Mouse (Mus musculus) midbrain, embryonic 10.5 days (tissue): ENCODE data around the gene Mrgprd. TPM values are rescaled to one million over a fixed set of nuclear protein-coding genes. Genes with fewer than 3 reads are reported as not detected.

ENCODE experiments used
- DNase-seq: peaks from one replicate; pipeline ENCODE4 v3.0.0-alpha.2; 2017; ENCODE audit warnings: low spot score
- H3K27ac ChIP-seq: fragments of 300-500 bp; sonication (generic); replicated peaks from 2 replicates; pipeline ENCODE4 v1.5.1; 2016; ENCODE audit warnings: mild to moderate bottlenecking
- H3K27me3 ChIP-seq: fragments of 300-500 bp; sonication (generic); 2 replicates; pipeline ENCODE4 v1.6.1; 2016; ENCODE audit warnings: low read depth, mild to moderate bottlenecking; ENCODE audit not compliant: poor library complexity, severe bottlenecking
- H3K36me3 ChIP-seq: fragments of 300-500 bp; sonication (generic); 2 replicates; pipeline ENCODE4 v1.6.1; 2016; ENCODE audit warnings: mild to moderate bottlenecking, moderate library complexity
- H3K4me1 ChIP-seq: fragments of 300-500 bp; sonication (generic); 2 replicates; pipeline ENCODE4 v1.6.1; 2016
- H3K4me3 ChIP-seq: fragments of 300-500 bp; sonication (generic); 2 replicates; pipeline ENCODE4 v1.5.1; 2016; ENCODE audit warnings: mild to moderate bottlenecking, moderate library complexity
- H3K9me3 ChIP-seq: fragments of 300-500 bp; sonication (generic); replicated peaks from 2 replicates; pipeline ENCODE4 v1.6.1; 2016; ENCODE audit warnings: mild to moderate bottlenecking
- WGBS: fragments of 180-500 bp; shearing (Covaris S2); methylation state at CpG from one replicate; pipeline ENCODE4 v1.1.7; 2016; 5-methylcytosine and 5-hydroxymethylcytosine counted together
- polyA plus RNA-seq: library from polyadenylated mRNA; unstranded; fragments of >200 nt; fragmentation: Nextera tagmentation; extraction: Ambion mirVana; gene quantifications from 2 replicates; pipeline ENCODE4 v1.2.1, GENCODE M21; 2016

Gene Mrgprd
- polyA plus RNA-seq, 1 experiment from 2014 or later: not detected

DNA sequence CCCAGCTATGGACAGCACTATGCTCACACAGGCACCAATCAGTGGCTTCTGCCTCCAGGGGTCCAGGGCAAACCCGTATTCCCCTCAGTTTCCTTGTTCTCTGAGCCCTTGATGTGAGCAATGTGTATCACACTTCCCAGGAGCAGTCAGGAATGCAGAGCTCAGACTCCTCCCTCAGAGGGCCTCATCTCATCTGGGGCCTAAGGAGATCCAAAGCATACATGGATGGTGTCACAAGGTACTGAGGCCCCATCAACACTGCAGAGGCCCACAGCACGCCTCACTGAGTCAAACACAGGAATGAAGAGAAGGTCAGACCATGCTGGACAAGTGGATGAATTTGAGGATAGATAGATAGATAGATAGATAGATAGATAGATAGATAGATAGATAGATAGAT, 21.9 kb upstream of the Mrgprd start:
- no peak for DNase-seq
- H3K4me1 ChIP-seq: peaks cover 7% of the 10 kb centered on the region; the same call in 1 of the 2 replicates

DNA sequence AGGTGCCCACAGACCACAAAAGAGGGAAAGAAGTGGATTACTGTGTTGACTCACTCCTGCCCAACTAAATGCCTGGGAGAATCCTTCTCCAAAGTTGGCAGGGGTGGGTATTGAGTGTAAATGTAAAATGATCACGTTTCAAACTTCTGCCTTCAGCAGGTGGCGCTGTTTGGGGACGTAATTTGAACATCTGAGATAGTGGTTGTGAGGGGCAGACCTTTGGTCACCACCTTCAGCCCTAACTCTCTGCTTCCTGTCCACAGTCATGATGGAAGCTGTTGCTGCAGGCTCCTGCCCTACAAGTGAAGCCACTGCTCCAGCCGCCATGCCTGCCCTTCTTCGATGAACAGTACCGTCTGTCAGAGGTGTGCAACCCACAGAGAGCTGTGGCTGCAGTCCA, 20.8 kb upstream of the Mrgprd start:
- no peaks in the 10 kb centered on the region for H3K9me3 ChIP-seq
- DNase-seq: no peak
- no peak overlapping the region for H3K4me3 ChIP-seq
- peaks cover 6% of the 10 kb centered on the region for H3K4me1 ChIP-seq
- no peak overlapping the region for H3K27ac ChIP-seq
- WGBS: 35% methylated on average over 6 of the region's 6 CpGs
- H3K36me3 ChIP-seq: no peaks in the 10 kb centered on the region
- no peaks in the 10 kb centered on the region for H3K27me3 ChIP-seq

More for the DNA sequence above, 21.9 kb upstream of the Mrgprd start:
- Histone ChIP-seq H3K27me3 (no peaks in the 10 kb centered on the region), H3K36me3 (no peaks in the 10 kb centered on the region), H3K4me3 (no peak overlapping the region), H3K27ac (no peak overlapping the region), H3K9me3 (no peaks in the 10 kb centered on the region)
- 73% methylated on average over 2 of the region's 2 CpGs for WGBS

DNA sequence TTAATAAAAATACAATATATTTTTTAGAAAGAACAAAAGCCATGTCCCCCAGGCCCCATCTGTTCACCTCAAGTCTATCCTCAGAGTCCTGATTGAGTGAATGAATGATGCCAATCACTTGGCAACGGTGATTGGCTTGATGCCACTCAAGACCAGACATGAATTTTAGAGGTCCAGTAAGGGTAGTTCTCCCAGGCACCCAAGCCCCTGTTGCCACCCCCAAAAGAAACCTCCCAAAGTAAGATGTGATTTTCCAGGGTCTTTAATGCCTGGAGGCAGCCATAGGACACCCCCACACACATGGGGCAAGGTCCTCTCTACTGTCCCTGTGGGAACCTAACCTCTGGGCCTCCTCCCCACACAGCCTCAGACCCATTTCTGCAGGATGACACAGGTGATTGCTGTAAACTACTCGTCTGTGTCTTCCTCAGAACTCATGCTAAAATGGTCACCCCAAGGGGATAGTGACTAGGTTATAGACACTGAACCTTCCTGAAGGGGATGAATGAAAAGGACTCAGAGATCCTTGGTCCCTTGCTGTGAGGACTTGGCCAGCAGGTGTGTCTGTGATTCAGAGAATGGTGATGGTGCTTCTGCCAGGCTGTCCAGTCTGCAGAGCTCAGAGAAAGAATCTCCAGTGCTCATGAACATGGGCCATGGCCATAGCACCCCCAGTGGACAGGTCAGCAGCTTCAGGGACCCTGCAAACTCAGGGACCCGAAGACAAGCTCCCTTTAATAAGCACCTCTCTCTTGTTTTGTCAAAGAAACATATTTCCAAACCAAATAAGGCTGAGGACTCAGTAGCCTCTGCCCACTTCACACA, 15.8 kb upstream of the Mrgprd start:
- Histone ChIP-seq H3K4me3 (no peak overlapping the region), H3K27me3 (peaks cover 12% of the 10 kb centered on the region; the same call in 1 of the 2 replicates), H3K27ac (peak overlapping the region; percentile 61; the same call in 1 of the 2 replicates), H3K4me1 (peaks cover 36% of the 10 kb centered on the region), H3K9me3 (no peaks in the 10 kb centered on the region), H3K36me3 (no peaks in the 10 kb centered on the region)
- WGBS: 68% methylated on average over 3 of the region's 3 CpGs
- DNase-seq: no peak

DNA sequence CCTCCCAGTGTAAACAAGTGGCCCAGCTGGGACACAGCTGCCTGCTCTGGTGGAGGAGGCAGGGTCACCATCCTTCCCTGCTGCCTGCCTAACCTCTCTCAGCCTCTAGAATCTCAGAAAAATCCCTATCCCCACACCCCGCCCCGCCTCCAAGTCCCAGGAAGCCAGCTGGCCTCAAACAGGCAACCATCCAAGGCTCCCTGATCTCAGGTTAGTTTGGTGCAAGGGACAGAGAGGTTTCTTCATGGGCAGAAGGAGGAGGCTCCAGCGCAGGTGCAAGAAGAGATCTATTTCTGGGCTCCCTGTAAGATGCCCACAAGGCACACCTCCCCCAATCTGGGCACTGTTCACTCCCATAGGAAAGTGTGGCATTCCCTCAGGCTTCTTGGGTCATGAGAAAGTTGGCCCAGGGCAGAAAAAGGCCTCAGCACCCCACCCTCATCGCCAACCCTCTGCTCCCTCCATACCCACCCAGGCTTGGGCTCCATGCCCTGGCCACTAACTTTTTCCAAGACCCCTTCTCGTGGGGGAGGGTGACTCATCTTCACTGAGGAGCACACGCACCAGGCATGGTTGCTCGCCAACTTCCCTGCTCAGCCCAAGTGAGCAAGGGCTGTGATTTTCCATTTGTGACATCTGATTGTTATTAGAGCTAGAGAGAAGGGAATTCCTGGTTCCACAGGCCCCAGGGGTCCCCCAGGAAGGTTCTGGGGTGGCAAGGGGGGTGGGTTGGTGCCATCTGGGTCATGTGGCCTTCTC, 14.9 kb upstream of the Mrgprd start:
- Histone ChIP-seq H3K27ac (peak overlapping the region; percentile 61), H3K27me3 (peaks cover 15% of the 10 kb centered on the region), H3K9me3 (no peaks in the 10 kb centered on the region), H3K4me1 (peaks cover 36% of the 10 kb centered on the region), H3K4me3 (no peak overlapping the region), H3K36me3 (no peaks in the 10 kb centered on the region)
- no peak for DNase-seq
- WGBS: 61% methylated on average over 7 of the region's 7 CpGs

DNA sequence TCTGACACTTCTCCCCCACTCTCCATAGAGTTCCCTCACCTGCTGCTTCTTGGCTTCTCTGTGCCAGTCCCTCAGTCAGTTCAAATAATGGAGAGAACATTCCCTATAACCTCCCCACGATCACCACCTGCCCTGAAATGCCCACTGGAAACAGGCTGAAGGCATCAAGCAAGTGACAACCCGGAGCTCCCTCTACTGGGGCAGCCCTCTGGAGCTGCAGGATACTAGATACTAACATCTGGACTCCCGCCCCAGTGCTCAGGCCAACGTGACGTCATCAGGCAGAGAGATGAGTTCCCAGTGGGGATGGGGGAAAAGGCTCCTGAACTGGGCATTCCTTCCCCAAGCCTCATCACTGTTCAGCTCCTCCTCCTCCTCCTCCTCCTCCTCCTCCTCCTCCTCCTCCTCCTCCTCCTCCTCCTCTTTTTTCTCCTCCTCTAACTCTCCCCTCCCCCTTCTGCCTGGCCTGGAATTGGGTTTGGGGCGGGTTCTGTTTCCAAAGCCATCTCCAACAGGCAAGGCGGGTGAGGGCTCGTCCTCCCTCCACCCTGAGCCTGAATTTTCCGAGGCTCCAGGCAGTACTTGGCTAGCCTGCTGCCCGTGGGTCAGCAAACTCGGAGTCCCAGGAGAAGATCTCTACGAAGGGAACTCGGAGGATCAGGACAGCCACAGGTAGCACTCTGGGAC, 14.2 kb upstream of the Mrgprd start, which contains the start of gene Mrgprf:
TSS of gene Mrgprf (plus strand) at position 508 of the 687 bp plus-strand sequence.
- 36% methylated on average over 13 of the region's 13 CpGs for WGBS
- Histone ChIP-seq H3K27ac (peak within 1 kb of the TSS; percentile 61), H3K27me3 (peaks cover 15% of the 10 kb centered on the region)

DNA sequence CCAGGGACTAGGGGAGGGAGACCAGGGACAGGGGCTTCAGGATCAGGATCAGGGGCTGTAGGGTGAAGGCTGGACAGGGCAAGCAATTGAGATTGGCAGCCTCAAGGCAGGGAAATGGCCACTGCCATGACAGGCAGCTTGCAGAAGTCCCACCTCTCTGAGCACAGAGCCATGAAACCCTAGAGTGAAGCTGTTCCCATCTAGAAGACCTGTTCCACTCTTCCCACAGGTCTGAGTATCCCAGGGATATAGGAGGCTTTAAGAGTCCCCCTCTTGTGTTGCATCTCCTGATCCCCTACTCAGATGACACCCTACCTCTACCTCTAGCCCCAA, 13.7 kb upstream of the Mrgprd start:
- no peak overlapping the region for H3K4me3 ChIP-seq
- no peak for DNase-seq
- no peaks in the 10 kb centered on the region for H3K9me3 ChIP-seq
- H3K27me3 ChIP-seq: peaks cover 15% of the 10 kb centered on the region
- no peaks in the 10 kb centered on the region for H3K36me3 ChIP-seq
- H3K4me1 ChIP-seq: peaks cover 36% of the 10 kb centered on the region
- H3K27ac ChIP-seq: no peak overlapping the region

More for the DNA sequence above, 14.2 kb upstream of the Mrgprd start, which contains the start of gene Mrgprf:
- Histone ChIP-seq H3K4me3 (no peak within 1 kb of the TSS), H3K4me1 (peaks cover 36% of the 10 kb centered on the region), H3K36me3 (no peaks in the 10 kb centered on the region), H3K9me3 (no peaks in the 10 kb centered on the region)
- DNase-seq: no peak

DNA sequence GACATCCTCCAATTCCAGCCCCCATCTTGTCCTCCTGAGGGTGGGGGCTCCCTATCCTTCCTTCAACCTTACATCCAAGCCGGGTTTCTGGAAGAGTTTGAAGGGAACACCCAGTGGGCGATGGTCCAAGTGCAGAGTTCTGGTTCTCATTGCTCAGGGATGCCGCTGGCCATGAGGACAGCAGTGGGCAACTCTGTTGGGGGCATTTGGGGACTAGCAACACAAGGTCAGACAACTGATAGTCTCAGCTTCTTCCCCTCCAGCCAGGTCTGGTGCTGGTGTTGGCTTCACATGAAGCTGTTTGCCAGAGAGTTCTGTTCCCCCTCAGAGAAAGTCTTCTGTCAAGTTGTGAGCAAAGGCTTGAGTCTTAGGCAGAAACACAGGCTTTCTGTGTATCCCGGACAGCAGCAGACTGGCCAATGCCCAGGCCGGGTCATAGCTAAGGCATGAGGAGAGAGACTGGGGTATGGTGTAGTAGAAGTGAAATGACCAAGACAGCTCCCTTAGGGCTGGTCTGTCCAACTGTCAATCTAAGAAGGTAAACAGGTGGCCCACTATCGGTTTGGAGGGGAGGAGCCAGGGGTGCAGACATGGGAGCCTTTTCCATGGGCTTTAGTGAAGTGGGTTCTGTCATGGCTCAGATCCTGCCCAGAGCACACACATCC, 13.2 kb upstream of the Mrgprd start:
- 88% methylated on average over 6 of the region's 6 CpGs for WGBS

DNA sequence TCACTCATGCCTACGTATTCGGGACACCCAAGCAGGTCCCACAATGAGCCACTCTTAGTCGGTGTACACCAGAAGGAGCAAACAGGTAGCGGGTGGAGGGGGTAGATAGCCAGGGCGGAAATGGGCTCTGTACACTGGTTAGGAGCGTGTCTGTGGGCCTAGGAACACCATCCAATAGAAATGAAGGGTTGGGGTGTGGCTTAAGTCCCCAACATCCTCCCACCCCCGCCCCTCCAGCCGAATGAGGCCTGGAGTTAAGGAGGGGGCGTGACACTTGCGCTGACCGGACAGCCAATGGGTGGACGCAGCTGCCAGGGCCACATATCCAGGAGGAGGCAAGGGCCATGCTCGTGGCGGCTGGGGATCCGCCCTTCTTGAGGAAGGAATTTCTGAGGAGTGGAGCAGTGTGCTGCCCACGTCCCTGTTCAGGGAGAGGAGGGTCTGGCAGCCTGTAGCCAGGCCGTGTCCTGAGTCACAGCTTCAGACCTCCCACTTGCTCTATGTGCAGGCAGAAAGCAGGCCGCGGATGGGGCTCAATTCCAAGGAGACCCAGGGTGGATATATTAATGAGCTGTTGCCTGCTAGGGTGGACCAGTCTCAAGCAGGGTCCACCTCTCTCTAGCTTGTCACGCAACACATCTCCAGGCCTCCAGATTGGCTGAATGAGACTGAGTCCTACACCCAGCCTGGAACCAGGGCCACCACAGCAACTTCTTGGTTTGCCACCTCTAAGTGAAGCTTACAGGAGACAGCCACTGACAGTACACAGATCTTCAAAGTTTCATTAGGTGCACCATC, 11.9 kb upstream of the Mrgprd start:
- 6% methylated on average over 20 of the region's 20 CpGs for WGBS
- no peaks in the 10 kb centered on the region for H3K36me3 ChIP-seq
- peaks cover 15% of the 10 kb centered on the region for H3K27me3 ChIP-seq
- DNase-seq: peak; percentile 90
- no peaks in the 10 kb centered on the region for H3K9me3 ChIP-seq
- peak overlapping the region; percentile 45 for H3K4me3 ChIP-seq
- H3K27ac ChIP-seq: peak overlapping the region; percentile 79
- H3K4me1 ChIP-seq: peaks cover 36% of the 10 kb centered on the region

More for the DNA sequence above, 13.2 kb upstream of the Mrgprd start:
- Histone ChIP-seq H3K4me3 (no peak overlapping the region), H3K4me1 (peaks cover 36% of the 10 kb centered on the region), H3K9me3 (no peaks in the 10 kb centered on the region), H3K27ac (no peak overlapping the region), H3K27me3 (peaks cover 15% of the 10 kb centered on the region), H3K36me3 (no peaks in the 10 kb centered on the region)
- no peak for DNase-seq

DNA sequence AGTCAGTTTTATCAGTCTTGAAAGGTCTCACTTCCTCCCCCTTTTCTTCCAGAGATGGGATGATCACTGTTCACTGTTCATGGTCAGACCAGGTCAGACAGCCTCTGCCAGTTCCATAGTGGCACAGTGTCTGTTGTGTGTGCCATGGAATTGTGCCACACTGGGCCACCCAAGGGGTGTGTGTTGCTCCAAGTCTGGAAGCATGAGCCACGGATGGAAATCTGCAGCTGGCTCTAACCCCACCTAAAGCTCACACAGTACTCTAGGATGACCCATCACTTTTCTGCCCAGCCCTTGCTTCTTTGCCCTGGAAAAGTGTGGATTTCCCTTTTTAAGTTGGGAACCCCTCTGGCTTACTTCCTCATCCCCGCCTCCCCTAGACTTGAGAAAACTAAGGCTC, 10.5 kb upstream of the Mrgprd start:
- H3K27ac ChIP-seq: no peak overlapping the region
- no peaks in the 10 kb centered on the region for H3K36me3 ChIP-seq
- H3K4me3 ChIP-seq: no peak overlapping the region
- no peak for DNase-seq
- H3K27me3 ChIP-seq: peaks cover 15% of the 10 kb centered on the region
- no peaks in the 10 kb centered on the region for H3K9me3 ChIP-seq
- WGBS: 79% methylated on average over 2 of the region's 2 CpGs
- H3K4me1 ChIP-seq: peaks cover 40% of the 10 kb centered on the region

DNA sequence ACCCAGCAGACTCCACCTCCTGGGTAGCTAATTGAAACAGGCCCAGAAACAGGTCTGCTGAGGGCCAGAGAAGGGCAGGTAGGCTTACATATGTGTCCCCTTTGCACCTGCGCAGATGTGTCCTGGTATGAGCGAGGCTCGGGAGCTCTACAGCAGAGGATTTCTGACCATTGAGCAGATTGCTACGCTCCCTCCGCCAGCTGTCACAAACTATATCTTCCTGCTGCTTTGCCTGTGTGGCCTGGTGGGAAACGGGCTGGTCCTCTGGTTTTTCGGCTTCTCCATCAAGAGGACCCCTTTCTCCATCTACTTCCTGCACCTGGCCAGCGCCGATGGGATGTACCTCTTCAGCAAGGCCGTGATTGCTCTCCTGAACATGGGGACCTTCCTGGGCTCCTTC, 7.0 kb upstream of the Mrgprd start:
- Histone ChIP-seq H3K27me3 (peaks cover 3% of the 10 kb centered on the region; the same call in 1 of the 2 replicates), H3K27ac (no peak overlapping the region), H3K9me3 (no peaks in the 10 kb centered on the region), H3K36me3 (no peaks in the 10 kb centered on the region), H3K4me3 (no peak overlapping the region), H3K4me1 (peaks cover 19% of the 10 kb centered on the region)
- no peak for DNase-seq
- WGBS: 91% methylated on average over 10 of the region's 10 CpGs

DNA sequence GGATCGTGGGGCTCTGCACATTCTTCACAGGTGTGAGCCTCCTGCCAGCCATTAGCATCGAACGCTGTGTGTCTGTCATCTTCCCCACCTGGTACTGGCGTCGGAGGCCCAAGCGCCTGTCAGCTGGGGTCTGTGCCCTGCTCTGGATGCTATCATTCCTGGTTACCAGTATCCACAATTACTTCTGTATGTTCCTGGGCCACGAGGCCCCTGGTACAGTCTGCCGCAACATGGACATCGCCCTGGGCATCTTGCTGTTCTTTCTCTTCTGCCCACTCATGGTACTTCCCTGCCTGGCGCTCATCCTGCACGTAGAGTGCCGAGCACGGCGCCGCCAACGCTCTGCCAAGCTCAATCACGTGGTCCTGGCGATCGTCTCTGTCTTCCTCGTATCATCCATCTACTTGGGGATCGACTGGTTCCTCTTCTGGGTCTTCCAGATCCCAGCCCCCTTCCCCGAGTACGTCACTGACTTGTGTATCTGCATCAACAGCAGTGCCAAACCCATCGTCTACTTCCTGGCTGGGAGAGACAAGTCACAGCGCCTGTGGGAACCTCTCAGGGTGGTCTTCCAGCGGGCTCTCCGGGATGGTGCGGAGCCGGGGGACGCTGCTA, 6.5 kb upstream of the Mrgprd start:
- H3K4me1 ChIP-seq: peaks cover 13% of the 10 kb centered on the region
- H3K27me3 ChIP-seq: peaks cover 3% of the 10 kb centered on the region; the same call in 1 of the 2 replicates
- DNase-seq: no peak
- H3K4me3 ChIP-seq: no peak overlapping the region
- no peaks in the 10 kb centered on the region for H3K36me3 ChIP-seq
- 80% methylated on average over 30 of the region's 30 CpGs for WGBS
- H3K27ac ChIP-seq: peak overlapping the region; percentile 55; the same call in 1 of the 2 replicates
- H3K9me3 ChIP-seq: no peaks in the 10 kb centered on the region
